Mouse (Mus musculus): ENCODE measurements around the gene Metrn.

The Metrn gene

DNA sequence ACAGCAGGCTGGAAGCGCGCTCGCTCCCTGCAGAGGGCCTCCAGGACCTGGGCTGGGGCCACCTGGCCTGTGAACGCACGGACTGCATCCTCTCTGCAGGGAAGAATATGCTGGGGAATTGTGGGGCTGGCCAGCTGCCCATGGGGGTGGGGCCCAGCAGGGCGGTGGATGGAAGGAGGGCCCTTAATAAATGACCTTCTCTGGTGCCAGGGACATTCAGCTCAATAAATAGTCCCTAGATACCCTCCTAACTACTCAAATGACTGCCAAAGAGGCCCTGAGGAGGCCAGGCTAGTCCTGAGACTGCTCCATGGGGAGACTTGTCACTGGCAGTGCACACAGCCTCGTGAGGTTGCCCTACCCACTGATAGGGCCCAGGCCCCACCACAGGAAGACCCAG is 13.8 kb downstream of the Metrn start:
- in situ Hi-C loops (cut with MboI; ENCODE audit: unreplicated experiment in 2 of 2), result no loop called here

DNA sequence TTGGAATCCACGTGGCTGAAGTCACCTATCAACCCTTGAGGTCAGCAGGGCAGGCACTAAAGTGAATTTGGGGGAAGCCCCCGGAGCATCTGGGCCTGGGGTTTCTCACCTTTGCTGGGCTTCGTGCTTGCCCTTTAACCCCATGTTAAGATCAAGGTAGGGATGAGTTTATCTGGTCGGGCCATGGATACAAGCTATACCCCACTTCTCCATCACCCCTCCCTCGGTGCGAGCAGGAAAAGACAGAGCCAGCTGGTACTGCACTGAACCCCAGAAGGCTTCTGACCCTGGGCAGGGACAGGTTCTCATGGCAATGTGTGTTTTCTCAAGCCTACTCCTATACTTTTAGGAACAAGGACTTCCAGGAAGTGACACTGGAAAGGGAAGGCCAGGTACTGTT is 15.6 kb downstream of the Metrn start:
- in situ Hi-C loops (cut with MboI; ENCODE audit: unreplicated experiment in 2 of 2), result no loop called here

DNA sequence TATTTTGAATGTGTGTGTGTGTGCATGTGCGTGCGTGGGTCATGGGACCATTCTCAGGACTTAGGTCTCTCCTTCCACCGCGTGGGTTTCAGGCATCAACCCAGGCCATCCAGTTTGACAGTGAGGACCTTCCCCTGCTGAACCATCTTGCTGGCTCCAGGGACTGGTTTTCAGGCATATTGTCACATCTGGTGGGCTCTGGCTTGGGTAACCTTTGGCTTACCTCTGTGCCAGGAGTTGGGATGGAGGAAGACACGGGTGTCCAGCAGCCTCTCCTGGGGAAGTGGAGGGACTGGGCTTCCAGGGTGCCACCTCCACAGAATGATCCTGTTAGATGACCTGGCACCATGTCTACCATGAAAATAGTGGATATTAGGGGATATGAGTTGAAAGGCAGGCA is 19.0 kb downstream of the Metrn start:
- in situ Hi-C loops (cut with MboI; ENCODE audit: unreplicated experiment in 2 of 2), result no loop called here

DNA sequence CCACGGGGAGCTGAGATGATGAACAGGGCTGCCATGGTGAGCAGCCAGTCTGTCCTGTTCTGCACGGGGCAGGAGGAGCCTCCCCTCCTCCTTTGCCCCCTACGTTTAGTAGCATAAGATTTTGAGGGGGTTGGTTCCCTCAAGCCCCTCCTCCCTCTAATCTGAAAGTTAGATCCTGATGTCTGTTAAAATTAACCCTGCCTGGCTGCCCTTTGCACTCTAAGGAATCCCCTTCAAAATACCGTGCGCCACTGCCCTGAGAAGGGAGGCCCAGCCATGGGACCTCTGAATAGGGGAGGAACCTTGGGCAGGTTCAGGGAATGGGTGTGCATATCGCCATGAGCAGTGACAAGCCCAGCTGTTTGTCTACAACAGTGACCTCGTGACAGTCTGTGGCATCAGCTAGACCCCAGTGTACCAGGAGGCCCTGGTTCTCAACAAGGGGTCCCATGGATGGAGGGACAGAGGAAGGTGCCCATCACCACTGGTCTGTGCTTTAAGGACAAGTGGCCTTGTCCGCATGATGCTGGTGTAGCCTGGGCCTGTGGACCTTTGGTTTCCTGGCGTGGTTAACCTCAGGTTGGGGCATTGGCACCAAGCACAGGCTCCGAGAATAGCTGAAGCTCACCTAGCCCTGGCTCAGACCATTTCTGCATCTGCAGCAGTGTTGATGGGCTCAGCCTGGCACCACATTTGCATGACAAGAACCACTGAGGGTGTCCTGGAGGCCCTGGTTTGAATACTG is 21.4 kb downstream of the Metrn start:
- in situ Hi-C loops (cut with MboI; ENCODE audit: unreplicated experiment in 2 of 2), result no loop called here

DNA sequence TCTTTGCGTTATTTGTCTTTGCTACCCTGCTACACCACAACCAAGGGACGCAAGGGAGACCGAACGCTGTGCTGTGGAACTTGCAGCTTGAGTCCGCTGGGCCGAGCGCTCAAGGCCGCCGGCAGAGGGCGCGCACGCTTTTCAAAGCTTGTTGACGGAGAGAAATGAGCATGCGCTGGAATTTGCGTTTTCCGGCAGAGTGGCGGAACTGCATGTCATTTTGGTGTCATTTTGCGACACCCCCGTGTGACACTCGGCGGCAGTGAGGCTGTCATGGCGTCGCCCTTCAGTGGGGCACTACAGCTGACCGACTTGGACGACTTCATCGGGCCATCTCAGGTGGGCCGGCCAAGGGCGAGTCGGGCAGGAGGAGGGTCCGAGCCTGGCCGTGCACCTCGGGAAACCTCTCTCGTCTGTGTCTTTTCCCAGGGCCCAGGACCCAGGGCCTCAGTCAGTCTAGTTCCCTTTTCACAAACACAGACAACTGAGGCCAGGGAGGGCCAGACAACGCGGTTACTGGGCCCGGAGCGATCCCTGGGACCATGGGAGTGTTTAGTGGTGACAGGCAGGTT is 23.3 kb downstream of the Metrn start, which contains the start of gene Narfl:
Gene Narfl, plus strand, starts transcription at position 228 of the 572 bp plus-strand sequence.
- in situ Hi-C loops (cut with MboI; ENCODE audit: unreplicated experiment in 2 of 2), result loop anchor here in 1 of 2 experiments (25.0 kb wide), 1 partner anchor 639 kb away; the partner anchor contains the start of gene Neurl1b

DNA sequence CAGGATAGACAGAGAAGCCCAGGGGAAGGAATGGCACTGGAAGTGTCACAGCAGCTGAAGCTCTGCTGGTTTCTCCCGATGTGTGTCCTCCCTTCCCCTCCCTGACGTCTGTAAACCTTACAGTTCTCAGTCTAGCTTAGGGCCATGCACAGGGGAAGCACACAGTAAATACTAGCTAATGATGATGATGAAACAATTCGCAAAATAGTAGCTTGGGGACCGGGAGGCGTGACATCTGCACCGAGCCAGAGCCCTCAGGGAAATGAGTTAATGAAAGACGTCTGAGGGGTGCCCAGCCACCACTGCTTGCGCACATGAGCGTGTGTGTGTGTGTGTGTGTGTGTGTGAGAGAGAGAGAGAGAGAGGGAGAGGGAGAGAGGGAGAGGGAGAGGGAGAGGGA is 27.6 kb downstream of the Metrn start:
- in situ Hi-C loops (cut with MboI; ENCODE audit: unreplicated experiment in 2 of 2), result loop anchor here (5.0 to 25.0 kb wide), 3 partner anchors 33 to 643 kb away; partner anchors contain the start of gene Neurl1b (in 1 of the 2)

DNA sequence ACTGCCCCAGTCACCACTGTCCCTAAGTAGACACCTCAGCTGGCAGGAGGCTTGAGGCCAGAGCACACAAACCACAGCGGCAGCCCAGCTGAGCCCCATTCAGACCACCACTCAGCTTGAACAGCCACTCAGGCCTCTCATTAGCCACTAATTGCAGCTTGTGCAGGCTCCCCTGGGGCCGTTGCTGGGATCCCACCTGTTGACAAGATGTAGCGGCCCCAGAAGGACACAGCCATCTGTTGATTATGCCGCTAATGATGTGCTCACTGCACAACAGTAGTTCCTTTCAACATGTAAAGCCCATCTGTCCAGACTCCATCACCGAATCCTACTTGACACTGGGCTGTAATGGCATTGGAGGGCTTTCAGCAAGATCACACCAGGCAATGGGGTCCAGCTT is 31.1 kb downstream of the Metrn start:
- in situ Hi-C loops (cut with MboI; ENCODE audit: unreplicated experiment in 2 of 2), result loop anchor here (5.0 to 25.0 kb wide), 3 partner anchors 36 to 646 kb away; partner anchors contain the start of gene Neurl1b (in 1 of the 2)

DNA sequence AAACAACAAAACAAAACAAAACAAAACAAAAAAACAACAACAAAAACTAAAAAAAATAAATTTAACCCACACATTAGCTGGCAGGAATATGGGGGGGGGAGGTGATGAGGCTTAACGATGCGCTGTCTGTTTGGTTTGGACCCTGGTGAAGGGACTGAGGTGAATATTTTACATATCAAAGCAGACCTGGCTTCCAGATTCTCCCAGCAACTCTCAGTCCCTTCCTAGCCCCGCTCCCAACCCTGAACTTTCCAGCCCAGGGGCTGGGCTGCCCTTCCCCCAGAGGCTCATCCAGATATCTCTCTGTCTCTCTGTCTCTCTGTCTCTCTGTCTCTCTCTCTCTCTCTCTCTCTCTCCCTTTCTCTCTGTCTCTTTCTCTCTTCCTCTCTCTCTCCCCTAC is 34.3 kb downstream of the Metrn start:
- in situ Hi-C loops (cut with MboI; ENCODE audit: unreplicated experiment in 2 of 2), result loop anchor here in 1 of 2 experiments (25.0 kb wide), 1 partner anchor 650 kb away; the partner anchor contains the start of gene Neurl1b

DNA sequence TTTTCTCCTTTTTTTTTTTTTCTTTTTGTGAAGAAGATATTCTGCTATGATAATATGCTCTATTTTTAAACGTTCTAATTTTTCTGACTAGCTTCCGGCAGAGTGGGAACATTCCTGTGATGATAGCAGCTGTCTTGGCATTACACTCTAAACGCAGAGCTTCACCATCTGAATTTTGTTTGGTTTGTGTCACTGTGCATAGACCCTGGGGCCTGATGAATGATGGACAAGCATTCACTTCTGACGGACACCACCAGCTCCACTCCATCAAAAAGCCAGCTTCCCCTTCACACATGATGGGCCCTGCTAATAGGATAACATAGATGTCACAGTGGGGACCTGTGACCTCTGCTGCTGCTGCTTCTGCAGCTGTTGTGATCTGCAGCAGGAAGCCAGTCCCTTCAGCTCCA is 35.4 kb downstream of the Metrn start:
- in situ Hi-C loops (cut with MboI; ENCODE audit: unreplicated experiment in 2 of 2), result loop anchor here in 1 of 2 experiments (25.0 kb wide), 1 partner anchor 651 kb away; the partner anchor contains the start of gene Neurl1b

DNA sequence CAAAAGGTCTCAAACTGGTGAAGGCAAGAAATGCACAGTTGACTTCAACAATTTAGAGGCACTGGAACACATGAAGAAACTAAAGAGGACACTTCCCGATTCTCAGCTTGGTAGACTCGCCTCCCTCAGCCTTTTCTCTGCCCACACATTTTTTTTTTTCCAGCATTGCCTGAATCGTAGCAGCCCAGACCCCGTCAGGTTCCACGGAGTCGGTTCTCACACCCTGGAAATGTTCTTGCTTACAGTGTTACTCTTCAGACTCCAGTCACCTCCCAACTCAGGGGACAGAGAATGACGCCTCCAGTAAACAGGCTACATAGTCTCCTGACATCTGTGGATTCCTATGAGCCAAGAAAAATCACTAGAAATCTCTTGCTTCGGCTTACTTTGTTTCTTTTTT is 36.8 kb downstream of the Metrn start:
- in situ Hi-C loops (cut with MboI; ENCODE audit: unreplicated experiment in 2 of 2), result loop anchor here in 1 of 2 experiments (25.0 kb wide), 1 partner anchor 652 kb away; the partner anchor contains the start of gene Neurl1b

DNA sequence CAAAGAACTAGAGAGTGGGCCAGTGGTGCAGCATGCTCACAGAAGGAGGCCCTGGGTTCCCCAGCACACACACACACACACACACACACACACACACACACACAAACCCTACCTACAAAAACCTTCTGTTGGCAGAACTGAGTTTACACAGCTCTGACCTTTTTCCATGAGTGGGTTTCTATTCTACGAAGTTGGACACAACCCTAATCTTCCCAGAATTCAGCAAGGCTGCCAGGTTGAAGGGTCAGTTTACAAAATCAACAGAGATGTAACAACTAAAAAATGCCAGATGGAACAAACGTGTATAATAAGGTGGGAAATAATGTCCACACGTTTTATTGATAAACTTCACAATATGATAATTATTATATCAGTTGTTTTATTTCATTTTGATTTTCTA is 39.2 kb downstream of the Metrn start:
- in situ Hi-C loops (cut with MboI; ENCODE audit: unreplicated experiment in 2 of 2), result loop anchor here in 1 of 2 experiments (25.0 kb wide), 1 partner anchor 655 kb away; the partner anchor contains the start of gene Neurl1b

DNA sequence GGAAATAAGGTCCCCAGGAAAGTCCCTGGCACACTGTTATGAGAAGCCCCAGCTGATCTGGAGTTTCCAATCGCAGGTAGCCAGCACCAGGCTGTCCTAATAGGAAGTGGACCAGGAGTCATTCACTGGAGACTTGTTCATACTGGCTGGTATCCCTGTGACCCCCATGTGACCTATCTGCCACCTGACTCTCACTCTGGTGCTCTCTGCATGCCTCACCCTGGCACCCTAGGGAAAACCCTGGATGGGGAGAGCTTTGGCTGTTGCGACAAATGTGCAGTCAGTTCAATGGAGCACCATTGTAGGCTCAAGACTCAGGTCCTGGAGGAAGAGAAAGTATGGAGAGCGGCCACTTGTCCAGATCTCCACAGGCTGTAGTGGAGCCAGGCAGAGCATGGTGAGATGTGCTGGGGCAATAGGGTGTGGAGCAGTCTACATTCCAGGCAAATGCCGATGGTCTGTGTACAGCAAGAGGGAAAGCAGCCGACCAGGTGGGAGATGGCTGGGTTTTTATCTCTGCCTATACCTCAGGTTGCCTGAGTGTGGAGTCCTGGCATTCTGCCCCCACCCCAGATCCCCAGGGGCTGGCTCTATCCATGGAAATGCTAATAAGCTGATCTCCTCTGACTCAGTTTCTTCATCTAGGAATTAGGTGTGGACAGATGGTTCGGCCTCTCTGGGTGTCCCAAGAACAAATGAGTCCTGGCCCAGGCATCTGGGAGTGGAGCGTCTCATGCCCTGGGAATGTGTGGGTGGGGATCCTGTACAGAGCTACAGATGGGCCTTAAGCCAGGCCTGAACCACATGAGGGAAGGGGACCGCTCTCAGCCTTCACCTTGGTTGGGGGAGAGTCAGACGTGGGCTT is 40.3 kb downstream of the Metrn start:
- in situ Hi-C loops (cut with MboI; ENCODE audit: unreplicated experiment in 2 of 2), result loop anchor here in 1 of 2 experiments (25.0 kb wide), 1 partner anchor 656 kb away; the partner anchor contains the start of gene Neurl1b

DNA sequence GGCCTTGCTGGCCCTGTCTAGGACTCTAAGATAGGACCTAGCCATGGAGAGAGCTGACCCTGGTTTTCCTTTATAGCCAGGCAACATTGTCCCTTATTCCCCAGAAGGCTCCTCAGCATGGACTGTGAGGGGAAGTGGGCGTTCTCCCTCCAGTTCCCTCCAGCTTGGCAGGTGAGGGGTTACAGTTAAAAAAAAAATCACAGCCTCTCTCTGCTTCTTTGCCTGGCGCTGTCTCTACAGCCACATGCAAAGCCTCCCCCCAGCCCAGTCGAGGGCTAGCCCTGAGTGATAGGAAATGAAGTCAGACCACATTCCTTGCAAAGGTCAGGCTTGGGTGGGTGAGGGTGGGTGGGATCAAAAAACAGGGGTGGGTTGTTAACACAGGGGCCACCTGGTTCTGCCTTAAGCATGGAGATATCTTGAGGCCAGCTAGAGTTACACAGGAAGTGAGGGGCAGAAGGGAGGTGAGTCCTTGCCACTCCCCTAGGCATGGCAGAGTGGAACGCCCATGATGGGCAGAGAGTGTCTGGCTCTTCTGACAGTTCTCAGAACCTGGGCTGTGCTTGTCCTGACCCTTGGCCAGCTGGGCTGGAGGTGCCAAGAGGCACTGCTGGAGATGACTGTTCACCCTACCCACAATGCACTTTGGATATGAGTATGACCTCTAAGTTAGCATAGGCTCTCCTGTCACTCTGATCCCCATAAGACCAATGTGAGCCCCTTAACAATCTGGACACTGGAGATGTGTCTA is 41.1 kb downstream of the Metrn start:
- in situ Hi-C loops (cut with MboI; ENCODE audit: unreplicated experiment in 2 of 2), result loop anchor here in 1 of 2 experiments (25.0 kb wide), 1 partner anchor 656 kb away; the partner anchor contains the start of gene Neurl1b

DNA sequence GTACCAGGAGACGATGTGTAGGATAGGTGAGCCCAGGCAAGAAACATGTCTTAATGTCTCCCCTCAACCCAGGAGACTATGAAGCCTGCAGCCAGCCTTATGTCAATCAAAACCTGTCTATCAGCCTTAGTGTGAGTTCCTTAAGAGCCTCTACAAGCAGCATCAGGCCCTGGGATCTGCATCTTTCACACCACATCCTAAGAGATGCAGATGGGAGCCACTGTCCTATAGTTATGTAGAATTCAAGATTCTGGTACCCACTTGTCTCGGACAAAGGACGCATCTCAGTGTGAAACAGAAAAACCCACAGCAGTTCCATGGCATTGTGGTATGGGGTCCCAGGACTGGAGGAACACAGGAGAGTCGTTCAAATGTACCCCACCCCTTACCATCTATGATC is 41.9 kb downstream of the Metrn start:
- in situ Hi-C loops (cut with MboI; ENCODE audit: unreplicated experiment in 2 of 2), result loop anchor here in 1 of 2 experiments (25.0 kb wide), 1 partner anchor 657 kb away; the partner anchor contains the start of gene Neurl1b

DNA sequence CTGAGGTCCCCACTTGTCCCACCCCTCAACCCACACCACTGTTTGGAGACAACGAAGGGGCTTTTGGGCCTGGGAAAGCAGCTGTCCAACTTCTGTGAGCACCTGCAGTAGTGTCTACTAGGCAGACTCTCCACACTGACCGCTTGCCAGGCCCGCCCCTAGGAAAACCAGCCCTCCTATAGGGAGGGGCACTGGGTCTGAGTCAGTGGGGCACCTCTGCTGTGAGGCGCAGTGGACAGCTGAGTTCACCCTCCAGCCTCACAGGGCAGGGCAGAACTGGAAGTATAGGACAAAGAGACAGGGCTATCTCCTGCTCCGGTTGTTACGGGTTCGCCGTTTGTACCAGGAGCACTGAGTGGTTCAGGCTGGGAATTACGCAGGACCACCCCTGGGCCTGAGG is 42.7 kb downstream of the Metrn start, which contains the start of gene Msln:
Gene Msln, minus strand, starts transcription at position 138 of the 400 bp plus-strand sequence.
- in situ Hi-C loops (cut with MboI; ENCODE audit: unreplicated experiment in 2 of 2), result loop anchor here in 1 of 2 experiments (25.0 kb wide), 1 partner anchor 658 kb away; the partner anchor contains the start of gene Neurl1b

DNA sequence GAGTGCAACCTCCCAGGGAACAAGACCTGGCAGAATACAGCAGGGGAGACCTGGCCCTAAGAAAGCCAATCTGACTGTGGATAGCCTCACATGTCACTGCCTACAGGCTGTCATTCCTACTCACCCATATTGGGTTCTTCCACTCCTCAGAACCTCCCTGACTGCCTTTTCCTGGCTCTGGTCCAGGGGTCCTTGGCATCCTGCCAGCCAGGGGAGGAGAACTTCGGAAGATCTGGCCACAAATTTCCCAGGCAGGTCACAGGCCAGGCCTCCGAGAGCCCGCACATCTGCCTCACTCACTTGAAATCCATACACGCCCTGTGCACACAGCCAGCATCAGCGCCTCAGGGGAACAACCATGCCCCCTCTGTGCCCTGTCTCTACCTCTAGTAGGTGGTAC is 45.5 kb downstream of the Metrn start:
- in situ Hi-C loops (cut with MboI; ENCODE audit: unreplicated experiment in 2 of 2), result loop anchor here in 1 of 2 experiments (25.0 kb wide), 1 partner anchor 661 kb away; the partner anchor contains the start of gene Neurl1b

DNA sequence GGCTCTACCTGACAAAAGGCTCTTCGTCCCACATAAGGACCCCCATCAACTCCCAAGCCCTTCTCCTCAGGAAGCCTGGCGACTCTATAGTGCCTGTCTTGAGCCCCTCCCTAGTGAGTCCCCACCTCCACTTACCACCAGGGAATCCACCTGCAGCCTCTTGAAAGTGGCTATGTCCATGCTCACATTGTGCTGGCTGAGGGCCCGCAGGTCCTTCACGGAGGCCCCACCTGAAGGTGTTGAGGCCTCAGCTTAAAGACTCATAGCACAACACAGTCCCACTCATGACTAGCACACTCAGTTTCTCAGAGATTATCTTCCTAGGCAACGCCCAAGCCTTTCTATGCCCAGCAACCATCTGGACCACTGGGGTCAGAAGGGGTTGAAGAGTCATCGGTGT is 47.6 kb downstream of the Metrn start:
- in situ Hi-C loops (cut with MboI; ENCODE audit: unreplicated experiment in 2 of 2), result no loop called here

DNA sequence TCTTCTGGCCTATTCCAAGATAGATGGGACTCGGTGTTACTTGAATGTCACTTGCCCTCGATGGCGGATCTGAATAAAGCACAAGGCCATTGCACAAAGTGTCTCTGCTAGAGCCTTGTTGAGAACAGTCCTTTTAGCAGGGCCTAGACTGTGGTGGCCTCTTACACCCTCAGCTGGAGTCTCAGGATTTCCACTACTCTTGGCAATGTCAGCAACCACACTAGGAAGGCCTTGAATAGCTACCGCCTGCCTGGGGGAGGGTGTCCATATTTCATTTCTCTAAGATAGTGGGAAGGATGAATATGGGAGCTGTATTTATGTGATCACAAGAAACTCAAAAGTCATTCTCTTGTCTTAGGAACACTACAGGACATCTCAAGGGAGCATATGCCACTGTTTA is 48.7 kb downstream of the Metrn start:
- in situ Hi-C loops (cut with MboI; ENCODE audit: unreplicated experiment in 2 of 2), result no loop called here

DNA sequence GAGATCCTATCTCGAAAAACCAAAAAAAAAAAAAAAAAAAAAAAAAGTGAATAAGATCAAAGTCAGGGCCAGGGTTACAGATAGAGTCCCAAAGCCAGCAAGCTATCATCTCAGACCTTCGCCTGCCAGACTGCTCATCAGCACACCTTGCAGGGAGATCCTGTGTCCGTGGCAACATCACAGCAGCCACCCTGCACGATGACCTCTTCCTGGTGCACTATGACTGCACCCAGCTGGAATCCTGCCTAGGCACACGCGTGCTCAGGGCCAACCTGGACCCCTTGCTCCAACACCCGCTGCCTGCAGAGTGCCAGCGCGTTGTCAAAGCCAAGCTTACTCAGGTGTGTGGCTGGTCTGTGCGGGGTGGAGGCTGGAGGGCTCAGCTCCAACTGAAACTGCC is 52.6 kb downstream of the Metrn start:
- in situ Hi-C loops (cut with MboI; ENCODE audit: unreplicated experiment in 2 of 2), result no loop called here

All from v-Abl transformed pro-B cells (cell line).